In genomic region chr5:104571282-104571921, GRCm38 (mm10) we compare ENCODE assay signal across 8 mouse cellular contexts.
DNase-seq lines count a peak whose midpoint lies in the region; ATAC-seq and TF ChIP-seq lines count a peak whose summit lies in the region.
"Not testable (repeated sequence)": the region's sequence is repeated elsewhere in the genome, so short reads cannot be mapped to it uniquely, and the experiment has no call there.

No protein-coding gene starts in this region.

- not testable (repeated sequence) for TF ChIP-seq EP300 in heart, adult 2 months (IDR thresholded peaks at IDR 0.05; ENCODE audit: insufficient read depth, low read depth, low read length)

- DNase-seq in 3T3-L1 (ENCODE audit: low read depth, low spot score): peak; percentile 96
- peak; percentile 18 to 70 for DNase-seq in adrenal gland, postnatal 4 days (ENCODE audit: low spot score in 2 of 2)
- DNase-seq in embryonic facial prominence, embryonic 14.5 days (ENCODE audit: low spot score): peak; percentile 94
- peak; percentile 86 to 91 for DNase-seq in heart, adult 2 months
- DNase-seq in kidney, adult 8-10 months: peak; percentile 91 to 92
- DNase-seq in spleen, postnatal 10 days (ENCODE audit: low spot score in 2 of 2): peak; percentile 64 to 76

- not testable (repeated sequence) for H3K79me2 ChIP-seq in heart, adult 2 months (replicated peaks; ENCODE audit: control insufficient read depth, insufficient read depth, low read length)

- TF ChIP-seq POLR2A in heart, adult 2 months (IDR thresholded peaks at IDR 0.05; ENCODE audit: insufficient read depth, low read depth, low read length): peak; percentile 46; the same call in 1 of the 2 replicates

- not testable (repeated sequence) for H3K27me3 ChIP-seq in embryonic facial prominence, embryonic 14.5 days (replicated peaks; ENCODE audit: control insufficient read depth, insufficient read depth, low read length); heart, adult 2 months (ENCODE audit: control insufficient read depth, insufficient read depth, low read length); limb, embryonic 13.5 days; midbrain, embryonic 16.5 days (ENCODE audit: control insufficient read depth, insufficient read depth, low read depth, low read length)

- intact Hi-C loops in heart, adult 2 months (cut with DNase I): loop anchor here (5.0 kb wide), 1 partner anchor 64 kb away; the partner anchor contains the start of gene BC005561

- peaks cover 26% of the 10 kb centered on the region for H3K9me3 ChIP-seq in embryonic facial prominence, embryonic 14.5 days (ENCODE audit: control insufficient read depth, low read length)
- H3K9me3 ChIP-seq in limb, embryonic 13.5 days: peaks cover 26% of the 10 kb centered on the region
- not testable (repeated sequence) for H3K9me3 ChIP-seq in midbrain, embryonic 16.5 days (replicated peaks; ENCODE audit: control insufficient read depth, low read length, poor library complexity, severe bottlenecking)

- peaks cover 14% of the 10 kb centered on the region for H3K36me3 ChIP-seq in embryonic facial prominence, embryonic 14.5 days (ENCODE audit: control insufficient read depth, insufficient read depth, low read length)
- H3K36me3 ChIP-seq in heart, adult 2 months (ENCODE audit: control insufficient read depth, insufficient read depth, low read length); midbrain, embryonic 16.5 days (ENCODE audit: control insufficient read depth, insufficient read depth, low read length): not testable (repeated sequence)
- peaks cover 19% of the 10 kb centered on the region for H3K36me3 ChIP-seq in limb, embryonic 13.5 days

- H3K4me1 ChIP-seq in embryonic facial prominence, embryonic 14.5 days (ENCODE audit: control insufficient read depth, insufficient read depth, low read length); heart, adult 2 months (ENCODE audit: control insufficient read depth, insufficient read depth, low read length); limb, embryonic 13.5 days; midbrain, embryonic 16.5 days (ENCODE audit: control insufficient read depth, insufficient read depth, low read length): not testable (repeated sequence)

- peak overlapping the region; percentile 44 for H3K4me2 ChIP-seq in embryonic facial prominence, embryonic 14.5 days (ENCODE audit: low read depth, low read length)
- peak overlapping the region; percentile 53 for H3K4me2 ChIP-seq in limb, embryonic 13.5 days (replicated peaks)
- H3K4me2 ChIP-seq in midbrain, embryonic 16.5 days (ENCODE audit: low read length): peak overlapping the region; percentile 57

- TF ChIP-seq CTCF in heart, adult 2 months (IDR thresholded peaks at IDR 0.05): not testable (repeated sequence)

- peak overlapping the region; percentile 53 for H3K4me3 ChIP-seq in embryonic facial prominence, embryonic 14.5 days (ENCODE audit: low read depth, low read length)
- H3K4me3 ChIP-seq in heart, adult 2 months: peak overlapping the region; percentile 85
- peak overlapping the region; percentile 61 for H3K4me3 ChIP-seq in limb, embryonic 13.5 days
- H3K4me3 ChIP-seq in midbrain, embryonic 16.5 days (ENCODE audit: low read depth, low read length): peak overlapping the region; percentile 60

- peak overlapping the region; percentile 77 for H3K9ac ChIP-seq in embryonic facial prominence, embryonic 14.5 days (ENCODE audit: low read depth, low read length)
- H3K9ac ChIP-seq in heart, adult 2 months (ENCODE audit: low read depth, low read length): peak overlapping the region; percentile 99
- H3K9ac ChIP-seq in limb, embryonic 13.5 days: peak overlapping the region; percentile 79
- H3K9ac ChIP-seq in midbrain, embryonic 16.5 days (ENCODE audit: low read depth, low read length): peak overlapping the region; percentile 80

- 4% methylated on average over 18 of the region's 19 CpGs for WGBS in embryonic facial prominence, embryonic 14.5 days
- under 1% methylated on average over 18 of the region's 19 CpGs for WGBS in heart, adult 2 months
- 5% methylated on average over 18 of the region's 19 CpGs for WGBS in limb, embryonic 13.5 days
- WGBS in midbrain, embryonic 16.5 days: 2% methylated on average over 18 of the region's 19 CpGs

- peak; percentile 99 for ATAC-seq in embryonic facial prominence, embryonic 14.5 days (ENCODE audit: low read depth)
- peak; percentile 99 for ATAC-seq in limb, embryonic 13.5 days (ENCODE audit: low FRiP score, low read depth)
- ATAC-seq in midbrain, embryonic 16.5 days: peak; percentile 98

- peak overlapping the region; percentile 80 for H3K27ac ChIP-seq in embryonic facial prominence, embryonic 14.5 days (replicated peaks; ENCODE audit: low read depth, low read length)
- peak overlapping the region; percentile 96 for H3K27ac ChIP-seq in heart, adult 2 months
- H3K27ac ChIP-seq in limb, embryonic 13.5 days: peak overlapping the region; percentile 78
- H3K27ac ChIP-seq in midbrain, embryonic 16.5 days (ENCODE audit: low read length): peak overlapping the region; percentile 84

Comparison
In these comparisons a context has a peak if more than half of its experiments do, and no peak if none do; other contexts are left out.
1. Peak in every context shown above with its lines: DNase-seq, ATAC-seq, H3K4me3 ChIP-seq and H3K27ac ChIP-seq.
2. DNase-seq: peak in every context shown above with its lines; median percentile 96 in 3T3-L1; 94 in embryonic facial prominence, embryonic 14.5 days; 92 in kidney, adult 8-10 months; 88 in heart, adult 2 months; 70 in spleen, postnatal 10 days; 44 in adrenal gland, postnatal 4 days.